ENCODE assay signal across 8 mouse cellular contexts in the genomic region with DNA sequence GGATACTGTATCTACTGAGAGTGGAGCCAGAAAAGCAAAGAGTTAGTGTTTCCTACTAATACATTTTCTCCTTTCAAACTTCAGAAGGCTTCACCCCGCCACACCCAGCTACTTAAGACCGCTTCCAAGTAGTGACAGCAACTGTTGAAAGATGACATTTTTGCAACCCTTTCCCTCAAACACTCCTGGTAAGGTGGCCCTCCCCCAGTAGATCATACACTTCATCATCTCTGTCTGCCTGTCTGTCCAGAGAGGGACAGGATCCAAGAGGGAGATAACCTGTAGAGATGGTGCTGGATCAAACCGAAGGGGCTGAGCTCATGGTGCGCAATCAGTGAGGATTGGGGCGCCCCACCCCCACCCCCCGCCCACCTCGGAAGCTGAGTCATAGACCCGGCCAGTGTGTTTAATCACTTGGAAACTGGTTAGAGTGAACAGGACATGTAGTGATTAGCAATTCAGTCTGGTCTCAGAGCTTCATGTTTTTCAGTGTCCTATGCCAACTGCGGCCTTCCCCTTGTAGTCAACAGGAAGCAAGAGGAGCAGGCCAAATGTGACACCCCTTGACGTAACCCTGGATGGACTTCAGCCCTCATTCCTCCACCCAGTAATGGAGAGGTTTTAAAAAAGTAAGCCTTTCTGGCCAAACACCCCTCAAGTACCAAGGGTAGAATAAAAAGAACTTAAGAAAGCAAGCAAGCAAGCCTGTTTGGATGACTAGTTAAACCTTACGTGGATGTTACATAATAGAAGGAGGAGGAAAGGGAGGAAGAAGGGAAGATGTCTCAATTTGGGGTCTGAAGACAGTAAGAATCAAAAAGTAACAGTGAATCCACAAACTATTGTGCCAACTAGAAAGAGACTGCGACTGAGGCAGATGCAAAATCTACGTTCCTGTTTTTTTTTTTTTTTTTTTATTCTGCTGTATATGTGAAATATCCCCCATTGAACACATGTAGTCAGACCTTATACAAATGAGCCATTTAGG.
DNase-seq lines count a peak whose midpoint lies in the region; ATAC-seq lines count a peak whose summit lies in the region.

No protein-coding gene starts in this region.

- peak overlapping the region; percentile 36 for H3K4me2 ChIP-seq in hindbrain, embryonic 15.5 days

- no peak overlapping the region for H3K4me3 ChIP-seq in hindbrain, embryonic 15.5 days

- no peaks in the 10 kb centered on the region for H3K36me3 ChIP-seq in hindbrain, embryonic 15.5 days

- H3K9me3 ChIP-seq in hindbrain, embryonic 15.5 days = no peaks in the 10 kb centered on the region

- 0 out of 2 replicates have a peak, but pooled peaks have one; percentile 38 for ATAC-seq in hindbrain, embryonic 15.5 days (ENCODE audit: low FRiP score, low read depth)

- peaks cover 6% of the 10 kb centered on the region; the same call in 1 of the 2 replicates for H3K4me1 ChIP-seq in hindbrain, embryonic 15.5 days (replicated peaks)

- WGBS in hindbrain, embryonic 15.5 days = 86% methylated on average over 13 of the region's 13 CpGs

- DNase-seq in adrenal gland, postnatal 14 days = peak; percentile 27
- no peak for DNase-seq in adrenal gland, adult 18-20 months (ENCODE audit: low spot score in 2 of 2)
- DNase-seq in urinary bladder, adult 18-20 months (ENCODE audit: low spot score in 2 of 2) = peak; percentile 10 to 54
- no peak for DNase-seq in urinary bladder, adult 2 months (ENCODE audit: low spot score)
- DNase-seq in frontal cortex, postnatal 14 days (ENCODE audit: low spot score in 2 of 2) = no peak
- no peak for DNase-seq in adrenal gland, adult 8-10 months
- DNase-seq in spleen, postnatal 36 days (ENCODE audit: low spot score in 2 of 2) = no peak

- no peaks in the 10 kb centered on the region for H3K27me3 ChIP-seq in hindbrain, embryonic 15.5 days

- H3K27ac ChIP-seq in hindbrain, embryonic 15.5 days (replicated peaks) = no peak overlapping the region

- H3K9ac ChIP-seq in hindbrain, embryonic 15.5 days = no peak overlapping the region

Comparison
In these comparisons a context has a peak if more than half of its experiments do, and no peak if none do; other contexts are left out.
1. DNase-seq: peak in adrenal gland, postnatal 14 days (single experiment) and urinary bladder, adult 18-20 months (2 of 2); none in adrenal gland, adult 18-20 months (0 of 2), urinary bladder, adult 2 months (single experiment), frontal cortex, postnatal 14 days (0 of 2), adrenal gland, adult 8-10 months (single experiment) and spleen, postnatal 36 days (0 of 2).